Mouse (Mus musculus) liver, adult 2 months (tissue): Measurements from ENCODE around the gene Ralgapa2.

Source experiments
- CTCF ChIP-seq: fragments of 200-500 bp; IDR thresholded peaks from 2 replicates; pipeline ENCODE4 v1.5.1; 2011; ENCODE audit warnings: low read depth, low read length, control low read depth
- POLR2A ChIP-seq: fragments of 200-500 bp; IDR thresholded peaks from 2 replicates; pipeline ENCODE4 v1.6.1; 2011; ENCODE audit warnings: low read length, control low read depth; ENCODE audit not compliant: insufficient read depth; ENCODE audit errors: extremely low read depth

DNA sequence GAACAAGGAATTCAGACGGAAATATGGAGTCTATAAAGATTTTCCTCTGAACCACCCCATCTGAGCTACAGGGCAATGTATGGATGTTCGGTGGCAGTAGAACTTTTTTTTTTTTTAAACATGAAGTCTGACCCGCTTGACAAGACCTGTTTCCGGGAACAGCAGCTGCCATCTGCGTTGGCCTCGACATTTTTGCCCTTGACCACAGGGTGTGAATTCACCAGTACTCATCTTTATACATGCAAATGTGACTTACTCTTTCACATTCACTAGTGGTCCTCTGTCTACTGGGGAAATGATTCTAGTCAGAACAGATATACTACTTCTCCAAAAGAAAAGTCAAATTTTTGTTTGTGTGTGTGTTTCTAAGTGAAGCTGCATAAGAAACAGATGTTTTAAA, 286.3 kb downstream of the Ralgapa2 start:
- no peak for TF ChIP-seq CTCF
- no peak for TF ChIP-seq POLR2A
